Mouse (Mus musculus) lung, postnatal 0 days (tissue): Measurements from ENCODE around the gene Pnpla2.

Source experiments
- CTCF ChIP-seq: IDR thresholded peaks from 2 replicates; pipeline ENCODE4 v1.5.1; 2016; ENCODE audit warnings: antibody characterized with exemption, mild to moderate bottlenecking
- EP300 ChIP-seq: IDR thresholded peaks from 2 replicates; pipeline ENCODE4 v1.6.1; 2016; ENCODE audit warnings: antibody characterized with exemption, mild to moderate bottlenecking, control low read depth

GRCm38 (mm10) chr7:141471236-141471635, 16.2 kb downstream of the Pnpla2 start:
- TF ChIP-seq CTCF (no peak), EP300 (no peak)
